Mouse (Mus musculus): ENCODE results near the gene Zfp853.

Gene Zfp853

GRCm38 (mm10) chr5:143252039-143252438, 41.4 kb downstream of the Zfp853 start:
- DNase-seq, result no peak

DNA sequence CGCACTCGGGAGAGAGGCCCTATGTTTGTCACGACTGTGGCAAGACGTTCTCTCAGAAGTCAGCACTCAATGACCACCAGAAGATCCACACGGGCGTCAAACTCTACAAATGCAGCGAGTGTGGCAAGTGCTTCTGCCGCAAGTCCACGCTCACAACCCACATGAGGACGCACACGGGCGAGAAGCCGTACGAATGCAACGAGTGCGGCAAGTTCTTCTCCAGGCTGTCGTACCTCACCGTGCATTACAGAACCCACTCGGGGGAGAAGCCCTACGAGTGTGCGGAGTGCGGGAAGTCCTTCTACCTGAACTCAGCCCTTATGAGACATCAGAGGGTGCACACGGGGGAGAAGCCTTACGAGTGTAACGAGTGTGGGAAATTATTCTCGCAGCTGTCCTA, 48.5 kb downstream of the Zfp853 start:
- no peak for DNase-seq
